ENCODE assay signal across 13 mouse cellular contexts in genomic region chr19:4589081-4589480, GRCm38 (mm10). TPM values are rescaled to one million over a fixed set of nuclear protein-coding genes. Genes with fewer than 3 reads are reported as not detected.
A peak's percentile ranks its signal among the peaks of the same experiment; 100 is the strongest.
DNase-seq lines count a peak whose midpoint lies in the region; ATAC-seq and TF ChIP-seq lines count a peak whose summit lies in the region.
"Had no signal": no experiment of that assay in that cellular context is flagged by ENCODE, and none has a peak within 500 bp of the region (broad histone marks: within the 10 kb centered on the region; RNA-seq: fewer than 3 reads in every experiment).

No protein-coding gene starts in this region.

- TF ChIP-seq POLR2A in ES-Bruce4 (IDR thresholded peaks at IDR 0.05; ENCODE audit: insufficient read depth, low read length), result no peak
- no peak for TF ChIP-seq POLR2A in cortical plate, adult 2 months (IDR thresholded peaks at IDR 0.05; ENCODE audit: extremely low read depth, insufficient read depth, low read length)

- no peaks in the 10 kb centered on the region for H3K4me1 ChIP-seq in forebrain, embryonic 11.5 days (replicated peaks; ENCODE audit: control insufficient read depth, insufficient read depth, low read length)
- no peaks in the 10 kb centered on the region for H3K4me1 ChIP-seq in forebrain, embryonic 15.5 days
- H3K4me1 ChIP-seq in ES-Bruce4 (ENCODE audit: control insufficient read depth, insufficient read depth, low read length), result no peaks in the 10 kb centered on the region
- peaks cover under 1% of the 10 kb centered on the region; the same call in 1 of the 2 replicates for H3K4me1 ChIP-seq in cortical plate, adult 2 months (ENCODE audit: control insufficient read depth, insufficient read depth, low read length)
- H3K4me1 ChIP-seq: embryonic facial prominence, embryonic 15.5 days had no signal

- DNase-seq in forebrain, embryonic 11.5 days (ENCODE audit: low spot score), result peak; percentile 48
- no peak for DNase-seq in left cerebral cortex, adult 2 months (ENCODE audit: extremely low spot score in 1 of 2, low spot score in 2 of 2)
- DNase-seq in left cerebral cortex, postnatal 25 days (ENCODE audit: low spot score in 2 of 2), result no peak
- no peak for DNase-seq in T-cell, adult 2 months (ENCODE audit: low spot score)
- DNase-seq: spleen, adult 18-20 months had no signal

- H3K9me3 ChIP-seq in forebrain, embryonic 11.5 days (ENCODE audit: control insufficient read depth, low read length), result no peaks in the 10 kb centered on the region
- no peaks in the 10 kb centered on the region for H3K9me3 ChIP-seq in forebrain, embryonic 15.5 days
- no peaks in the 10 kb centered on the region for H3K9me3 ChIP-seq in ES-Bruce4 (replicated peaks; ENCODE audit: control insufficient read depth, insufficient read depth, low read length, poor library complexity, severe bottlenecking)
- H3K9me3 ChIP-seq: embryonic facial prominence, embryonic 15.5 days; heart, embryonic 10.5 days had no signal

- H3K27ac ChIP-seq in forebrain, embryonic 11.5 days (ENCODE audit: low read depth, low read length), result no peak overlapping the region
- H3K27ac ChIP-seq in forebrain, embryonic 15.5 days (replicated peaks), result no peak overlapping the region
- no peak overlapping the region for H3K27ac ChIP-seq in left cerebral cortex, adult 2 months
- no peak overlapping the region for H3K27ac ChIP-seq in ES-Bruce4 (ENCODE audit: insufficient read depth, low read length)
- H3K27ac ChIP-seq in cortical plate, adult 2 months (ENCODE audit: insufficient read depth, low read length), result no peak overlapping the region
- H3K27ac ChIP-seq: embryonic facial prominence, embryonic 15.5 days; heart, embryonic 10.5 days; macrophage had no signal

- H3K4me3 ChIP-seq in forebrain, embryonic 11.5 days (ENCODE audit: low read depth, low read length), result no peak overlapping the region
- no peak overlapping the region for H3K4me3 ChIP-seq in forebrain, embryonic 15.5 days
- no peak overlapping the region for H3K4me3 ChIP-seq in left cerebral cortex, adult 2 months
- H3K4me3 ChIP-seq in ES-Bruce4 (ENCODE audit: low read depth, low read length), result no peak overlapping the region
- H3K4me3 ChIP-seq in cortical plate, adult 2 months (ENCODE audit: insufficient read depth, low read length), result no peak overlapping the region
- H3K4me3 ChIP-seq: embryonic facial prominence, embryonic 15.5 days; heart, embryonic 10.5 days had no signal

- H3K9ac ChIP-seq in forebrain, embryonic 11.5 days (ENCODE audit: low read length), result no peak overlapping the region
- H3K9ac ChIP-seq in forebrain, embryonic 15.5 days (replicated peaks), result no peak overlapping the region
- H3K9ac ChIP-seq in ES-Bruce4 (ENCODE audit: low read depth, poor library complexity, severe bottlenecking), result no peak overlapping the region
- H3K9ac ChIP-seq: embryonic facial prominence, embryonic 15.5 days had no signal

- H3K27me3 ChIP-seq in forebrain, embryonic 11.5 days (ENCODE audit: control insufficient read depth, insufficient read depth, low read length), result no peaks in the 10 kb centered on the region
- no peaks in the 10 kb centered on the region for H3K27me3 ChIP-seq in forebrain, embryonic 15.5 days
- no peaks in the 10 kb centered on the region for H3K27me3 ChIP-seq in ES-Bruce4 (ENCODE audit: control insufficient read depth, insufficient read depth, low read length, poor library complexity, severe bottlenecking)
- H3K27me3 ChIP-seq: embryonic facial prominence, embryonic 15.5 days had no signal

- no peak for TF ChIP-seq EP300 in ES-Bruce4 (IDR thresholded peaks at IDR 0.05; ENCODE audit: insufficient read depth, low read depth, low read length)

- WGBS in forebrain, embryonic 11.5 days, result 86% methylated on average over 1 of the region's 1 CpGs
- WGBS in forebrain, embryonic 15.5 days, result 63% methylated on average over 1 of the region's 1 CpGs

- H3K4me2 ChIP-seq in forebrain, embryonic 11.5 days (ENCODE audit: low read depth, low read length, severe bottlenecking), result no peak overlapping the region
- H3K4me2 ChIP-seq in forebrain, embryonic 15.5 days (replicated peaks), result no peak overlapping the region
- H3K4me2 ChIP-seq: embryonic facial prominence, embryonic 15.5 days had no signal

- intact Hi-C loops in left cerebral cortex, adult 2 months (cut with DNase I), result no loop called here
- intact Hi-C loops in left cerebral cortex, postnatal 25 days (cut with DNase I), result no loop called here

- no peaks in the 10 kb centered on the region for H3K36me3 ChIP-seq in forebrain, embryonic 11.5 days (ENCODE audit: control insufficient read depth, insufficient read depth, low read length)
- no peaks in the 10 kb centered on the region for H3K36me3 ChIP-seq in forebrain, embryonic 15.5 days
- no peaks in the 10 kb centered on the region for H3K36me3 ChIP-seq in ES-Bruce4 (ENCODE audit: control insufficient read depth, insufficient read depth, low read length, poor library complexity, severe bottlenecking)
- H3K36me3 ChIP-seq: embryonic facial prominence, embryonic 15.5 days; heart, embryonic 10.5 days had no signal

- no peak for ATAC-seq in forebrain, embryonic 11.5 days (replicated peaks; ENCODE audit: low FRiP score)
- ATAC-seq in forebrain, embryonic 15.5 days (replicated peaks), result no peak
- ATAC-seq: activated CD4-positive, CD25-positive, alpha-beta regulatory T cell, adult 4 months; hindbrain, embryonic 16.5 days had no signal

- peak; percentile 16; the same call in 1 of the 2 replicates for TF ChIP-seq CTCF in left cerebral cortex, adult 2 months (IDR thresholded peaks at IDR 0.05)
- TF ChIP-seq CTCF in ES-Bruce4 (IDR thresholded peaks at IDR 0.05; ENCODE audit: low read depth, low read length), result peak; percentile 21
- 0 out of 2 replicates have a peak, but pooled peaks have one; percentile 14 for TF ChIP-seq CTCF in cortical plate, adult 2 months (IDR thresholded peaks at IDR 0.05; ENCODE audit: extremely low read depth, insufficient read depth, low read length)

RNA-seq across cellular contexts. Expression of gene Lrfn4, which starts 26.4 kb away (rescaled TPM):
- 8.5 and 12.0 TPM in 2 replicates for polyA plus RNA-seq in forebrain, embryonic 11.5 days (2014; fragmentation: Nextera tagmentation; extraction: Ambion mirVana)
- 10.9 and 11.7 TPM in 2 replicates for polyA plus RNA-seq in forebrain, embryonic 15.5 days (2015; fragmentation: Nextera tagmentation; extraction: Ambion mirVana)
- total RNA-seq in left cerebral cortex, adult 2 months (2021), result 10 to 100 TPM; 41.2 to 44.9 TPM
- 10 to 100 TPM; 47.2 to 47.3 TPM for total RNA-seq in left cerebral cortex, postnatal 25 days (2021)
- 13.5 and 15.3 TPM in 2 replicates for polyA plus RNA-seq in ES-Bruce4 (2011; ENCODE audit: insufficient read depth, insufficient read length, low read depth, missing spikeins)
- 28.1 and 30.2 TPM in 2 replicates for polyA plus RNA-seq in cortical plate, adult 2 months (2012; rRNA removed)

RNA-seq across cellular contexts. Expression of gene Rce1, which starts 36.4 kb away (rescaled TPM):
- polyA plus RNA-seq in forebrain, embryonic 11.5 days (2014; fragmentation: Nextera tagmentation; extraction: Ambion mirVana), result 60.1 and 67.2 TPM in 2 replicates
- polyA plus RNA-seq in forebrain, embryonic 15.5 days (2015; fragmentation: Nextera tagmentation; extraction: Ambion mirVana), result 53.8 and 56.5 TPM in 2 replicates
- 10 to 100 TPM; 26.4 to 30.6 TPM for total RNA-seq in left cerebral cortex, adult 2 months (2021)
- total RNA-seq in left cerebral cortex, postnatal 25 days (2021), result 10 to 100 TPM; 25.1 to 26.1 TPM
- polyA plus RNA-seq in ES-Bruce4 (2011; ENCODE audit: insufficient read depth, insufficient read length, low read depth, missing spikeins), result 32.7 and 34.4 TPM in 2 replicates
- polyA plus RNA-seq in cortical plate, adult 2 months (2012; rRNA removed), result 52.9 and 54.0 TPM in 2 replicates
